Mouse (Mus musculus) left cerebral cortex, postnatal 36 days (tissue): ENCODE data around the gene Larp6. TPM values are rescaled to one million over a fixed set of nuclear protein-coding genes. Genes with fewer than 3 reads are reported as not detected.

Experiments
- DNase-seq, 2 experiments: peaks; one replicate each; pipeline ENCODE4 v3.0.0; 2021 to 2022; ENCODE audit warnings: low spot score in 2 of 2, mixed read lengths in 1 of 2
- intact Hi-C: fragments of 180-260 bp; cut with DNase I; formaldehyde crosslinking; loops from one replicate; pipeline ENCODE4 v1.15.1; 2025
- total RNA-seq, 2 experiments: library from RNA; stranded (reverse); gene quantifications; 2 replicates each; pipeline ENCODE4 v1.2.3; 2021

Larp6 gene
- total RNA-seq = 10 to 100 TPM; 39.2 to 41.5 TPM

- DNase-seq = peak; percentile 73 to 79
- intact Hi-C loops = no loop called here
Measured at GRCm38 (mm10) chr9:60712771-60713541, at the start of gene Larp6. Gene Larp6 (plus strand): TSS chr9:60712989.

- intact Hi-C loops = no loop called here
- DNase-seq = peak in 1 of 2 experiments; percentile 37
Measured at GRCm38 (mm10) chr9:60664385-60664784, 48.4 kb upstream of the Larp6 start.

GRCm38 (mm10) chr9:60664866-60665265, 47.9 kb upstream of the Larp6 start:
- intact Hi-C loops = no loop called here
- no peak for DNase-seq

GRCm38 (mm10) chr9:60665535-60665934, 47.3 kb upstream of the Larp6 start:
- no peak for DNase-seq
- intact Hi-C loops = no loop called here

- DNase-seq = no peak
- intact Hi-C loops = no loop called here
Measured at GRCm38 (mm10) chr9:60668886-60669285, 43.9 kb upstream of the Larp6 start.

GRCm38 (mm10) chr9:60672568-60672967, 40.2 kb upstream of the Larp6 start:
- intact Hi-C loops = no loop called here
- DNase-seq = no peak

- no peak for DNase-seq
- intact Hi-C loops = no loop called here
Measured at GRCm38 (mm10) chr9:60674780-60675179, 38.0 kb upstream of the Larp6 start.

- peak; percentile 36 to 40 for DNase-seq
- intact Hi-C loops = no loop called here
Measured at GRCm38 (mm10) chr9:60676429-60676828, 36.4 kb upstream of the Larp6 start.

GRCm38 (mm10) chr9:60678913-60679312, 33.9 kb upstream of the Larp6 start:
- intact Hi-C loops = no loop called here
- DNase-seq = no peak

- intact Hi-C loops = no loop called here
- no peak for DNase-seq
Measured at GRCm38 (mm10) chr9:60681005-60681404, 31.8 kb upstream of the Larp6 start.

- peak in 1 of 2 experiments; percentile 30 for DNase-seq
- intact Hi-C loops = no loop called here
Measured at GRCm38 (mm10) chr9:60682753-60683152, 30.0 kb upstream of the Larp6 start.

- intact Hi-C loops = loop anchor here (5.0 kb wide), 2 partner anchors 40 to 440 kb away; no protein-coding TSS in a partner anchor
- no peak for DNase-seq
Measured at GRCm38 (mm10) chr9:60687415-60687814, 25.4 kb upstream of the Larp6 start.

- DNase-seq = peak; percentile 86 to 89
- intact Hi-C loops = loop anchor here (5.0 kb wide), 2 partner anchors 41 to 441 kb away; no protein-coding TSS in a partner anchor
Measured at GRCm38 (mm10) chr9:60687891-60688324, 24.9 kb upstream of the Larp6 start, which contains the start of gene Lrrc49. Gene Lrrc49 (minus strand): TSS chr9:60688158.

- intact Hi-C loops = no loop called here
- no peak for DNase-seq
Measured at GRCm38 (mm10) chr9:60692624-60693023, 20.2 kb upstream of the Larp6 start.

- intact Hi-C loops = no loop called here
- DNase-seq = no peak
Measured at GRCm38 (mm10) chr9:60693986-60694385, 18.8 kb upstream of the Larp6 start.

- intact Hi-C loops = no loop called here
- DNase-seq = no peak
Measured at GRCm38 (mm10) chr9:60696271-60696985, 16.4 kb upstream of the Larp6 start.

- DNase-seq = no peak
- intact Hi-C loops = no loop called here
Measured at GRCm38 (mm10) chr9:60699581-60700231, 13.1 kb upstream of the Larp6 start.

- no peak for DNase-seq
- intact Hi-C loops = no loop called here
Measured at GRCm38 (mm10) chr9:60707594-60707993, 5.2 kb upstream of the Larp6 start.

- no peak for DNase-seq
- intact Hi-C loops = no loop called here
Measured at GRCm38 (mm10) chr9:60708606-60709005, 4.2 kb upstream of the Larp6 start.

GRCm38 (mm10) chr9:60709721-60710120, 3.1 kb upstream of the Larp6 start:
- intact Hi-C loops = no loop called here
- DNase-seq = no peak
